Mouse (Mus musculus) layer of hippocampus, adult 2 months (tissue): ENCODE measurements around the gene Zfp13. TPM values are rescaled to one million over a fixed set of nuclear protein-coding genes. Genes with fewer than 3 reads are reported as not detected.

ENCODE experiments used
- DNase-seq, 2 experiments: peaks; one replicate each; pipeline ENCODE4 v3.0.0; 2022; ENCODE audit warnings: low spot score in 2 of 2
- H3K27ac ChIP-seq: fragments of 200-600 bp; 2 replicates; pipeline ENCODE4 v1.8.1; 2022
- H3K4me3 ChIP-seq: fragments of 200-600 bp; 2 replicates; pipeline ENCODE4 v1.8.1; 2022; ENCODE audit warnings: mild to moderate bottlenecking
- CTCF ChIP-seq: fragments of 200-600 bp; conservative IDR thresholded peaks from 2 replicates; pipeline ENCODE4 v1.8.1; 2022; ENCODE audit warnings: antibody characterized with exemption, mild to moderate bottlenecking, moderate library complexity
- long read RNA-seq, 2 experiments: library from polyadenylated mRNA; stranded (forward); transcript quantifications; one replicate each; pipeline ENCODE4 v2.0.0; 2021; ENCODE audit warnings: borderline mapping rate in 2 of 2
- total RNA-seq, 2 experiments: library from RNA; stranded (reverse); gene quantifications; 2 replicates each; pipeline ENCODE4 v1.2.3; 2021

Zfp13 gene
- total RNA-seq = 10 to 100 TPM; 30.1 to 33.6 TPM
- long read RNA-seq, experiment 1, transcript Zfp13-202 (6 exons, 2,104 nt) = major isoform, 6 of 12 reads
- long read RNA-seq, experiment 1, partial matches to known transcripts = 1 of 12 reads
- long read RNA-seq, experiment 1, other reads (novel, unspliced or antisense) = 5 of 12 reads
- long read RNA-seq, experiment 2, transcript Zfp13-202 (6 exons, 2,104 nt) = major isoform, 13 of 19 reads
- long read RNA-seq, experiment 2, partial matches to known transcripts = 1 of 19 reads
- long read RNA-seq, experiment 2, other reads (novel, unspliced or antisense) = 3 of 19 reads

- DNase-seq = peak; percentile 68 to 90
- no peak for TF ChIP-seq CTCF
- H3K27ac ChIP-seq = peak within 1 kb of the TSS; percentile 88
- H3K4me3 ChIP-seq = peak within 1 kb of the TSS; percentile 48
These were observed at the start of gene Zfp13 for GRCm38 (mm10) chr17:23598582-23599552. Gene Zfp13, minus strand, starts transcription at chr17:23599487.

GRCm38 (mm10) chr17:23645894-23646293 is 46.6 kb upstream of the Zfp13 start:
- no peak for TF ChIP-seq CTCF

GRCm38 (mm10) chr17:23644613-23645495 is 45.6 kb upstream of the Zfp13 start, which contains the start of gene Mmp25:
Gene Mmp25, minus strand, starts transcription at chr17:23645277.
- peak within 1 kb of the TSS; percentile 43 for H3K4me3 ChIP-seq

More at GRCm38 (mm10) chr17:23645894-23646293, 46.6 kb upstream of the Zfp13 start:
- no peak overlapping the region for H3K27ac ChIP-seq
- H3K4me3 ChIP-seq = no peak overlapping the region
- DNase-seq = no peak

GRCm38 (mm10) chr17:23631241-23631640 is 32.0 kb upstream of the Zfp13 start:
- no peak for TF ChIP-seq CTCF
- DNase-seq = no peak
- H3K27ac ChIP-seq = no peak overlapping the region
- H3K4me3 ChIP-seq = no peak overlapping the region

More at GRCm38 (mm10) chr17:23644613-23645495, 45.6 kb upstream of the Zfp13 start, which contains the start of gene Mmp25:
- no peak for TF ChIP-seq CTCF
- DNase-seq = no peak
- H3K27ac ChIP-seq = no peak within 1 kb of the TSS

GRCm38 (mm10) chr17:23630195-23631020 is 31.1 kb upstream of the Zfp13 start:
- Histone ChIP-seq H3K4me3 (peak overlapping the region; percentile 38; the same call in 1 of the 2 replicates), H3K27ac (no peak overlapping the region)
- TF ChIP-seq CTCF = peak; percentile 96
- DNase-seq = peak; percentile 77 to 89

- H3K27ac ChIP-seq = no peak overlapping the region
- H3K4me3 ChIP-seq = no peak overlapping the region
- no peak for TF ChIP-seq CTCF
- DNase-seq = no peak
These were observed 28.5 kb upstream of the Zfp13 start for GRCm38 (mm10) chr17:23627813-23628212.

GRCm38 (mm10) chr17:23620351-23620750 is 21.1 kb upstream of the Zfp13 start:
- DNase-seq = no peak
- no peak overlapping the region for H3K27ac ChIP-seq
- TF ChIP-seq CTCF = no peak
- H3K4me3 ChIP-seq = no peak overlapping the region

GRCm38 (mm10) chr17:23617087-23617486 is 17.8 kb upstream of the Zfp13 start:
- DNase-seq = no peak
- Histone ChIP-seq H3K27ac (no peak overlapping the region), H3K4me3 (no peak overlapping the region)
- no peak for TF ChIP-seq CTCF

GRCm38 (mm10) chr17:23610361-23610800 is 11.1 kb upstream of the Zfp13 start:
- TF ChIP-seq CTCF = peak; percentile 81
- Histone ChIP-seq H3K4me3 (no peak overlapping the region), H3K27ac (no peak overlapping the region)
- peak in 1 of 2 experiments; percentile 32 for DNase-seq

GRCm38 (mm10) chr17:23609612-23610011 is 10.3 kb upstream of the Zfp13 start:
- H3K4me3 ChIP-seq = no peak overlapping the region
- DNase-seq = no peak
- H3K27ac ChIP-seq = no peak overlapping the region
- no peak for TF ChIP-seq CTCF

GRCm38 (mm10) chr17:23605220-23605619 is 5.9 kb upstream of the Zfp13 start:
- Histone ChIP-seq H3K4me3 (no peak overlapping the region), H3K27ac (no peak overlapping the region)
- TF ChIP-seq CTCF = no peak
- DNase-seq = no peak

GRCm38 (mm10) chr17:23604394-23604793 is 5.1 kb upstream of the Zfp13 start:
- DNase-seq = no peak
- TF ChIP-seq CTCF = peak; percentile 23; the same call in 1 of the 2 replicates
- Histone ChIP-seq H3K4me3 (no peak overlapping the region), H3K27ac (no peak overlapping the region)
